Mouse (Mus musculus): ENCODE results near the gene Eno2.

The Eno2 gene

DNA sequence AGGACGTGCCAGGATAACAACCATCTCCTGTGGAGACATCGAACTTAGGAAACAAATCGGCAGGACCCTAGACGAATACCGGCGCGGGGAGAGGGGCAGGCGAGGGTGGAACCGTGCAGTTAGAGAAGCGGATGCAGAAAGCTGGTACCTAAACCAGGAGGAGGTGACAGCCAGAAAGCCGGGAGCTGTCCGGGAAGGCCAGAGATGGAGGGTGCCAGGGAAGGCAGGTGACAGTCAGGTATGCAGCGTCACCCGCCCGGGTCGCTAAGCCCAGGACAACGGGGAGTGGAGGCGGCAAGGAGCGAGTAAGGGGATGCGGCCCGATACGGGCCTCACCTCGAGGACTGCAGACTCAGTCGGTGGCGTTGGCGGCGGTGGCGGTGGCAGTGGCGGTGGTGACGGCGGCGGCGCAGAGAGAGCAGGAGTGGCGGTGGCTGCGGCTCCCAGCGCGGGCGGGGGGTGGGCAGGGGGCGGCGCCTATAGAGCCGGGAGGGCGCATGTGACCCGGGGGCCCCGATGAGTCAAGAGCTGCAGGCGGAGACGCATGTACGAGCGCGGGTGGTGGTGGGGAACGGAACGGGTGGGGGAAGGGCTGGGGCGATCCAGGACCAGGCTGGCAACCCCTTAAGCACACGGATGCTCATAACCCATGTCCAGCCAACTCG is at the start of gene Eno2:
Eno2 (minus strand) TSS at position 573 of the 665 bp plus-strand sequence.
- DNase-seq (ENCODE audit: inconsistent age in 2 of 2, low spot score in 1 of 2) = peak; percentile 73 to 75

DNA sequence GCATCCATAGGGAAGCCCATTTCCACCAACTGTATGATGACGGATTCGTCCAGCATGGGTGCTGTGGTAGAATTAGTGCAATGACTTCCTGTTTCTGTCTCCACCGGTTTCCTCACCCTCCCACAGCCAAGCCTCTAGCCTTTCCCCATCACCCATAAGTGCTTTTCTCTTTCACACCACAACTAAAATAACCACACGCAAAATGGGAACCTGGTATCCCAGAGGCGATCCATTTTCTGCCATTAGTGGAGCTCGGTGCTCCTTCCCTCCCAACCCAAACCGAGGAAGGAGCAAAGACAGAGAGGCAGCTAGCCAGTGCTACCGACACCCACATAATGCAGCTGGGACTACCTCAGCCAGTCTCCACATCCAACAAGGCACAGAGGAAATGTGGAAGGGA is 48.5 kb upstream of the Eno2 start:
- DNase-seq (ENCODE audit: inconsistent age in 2 of 2, low spot score in 1 of 2) = peak; percentile 6 to 30

DNA sequence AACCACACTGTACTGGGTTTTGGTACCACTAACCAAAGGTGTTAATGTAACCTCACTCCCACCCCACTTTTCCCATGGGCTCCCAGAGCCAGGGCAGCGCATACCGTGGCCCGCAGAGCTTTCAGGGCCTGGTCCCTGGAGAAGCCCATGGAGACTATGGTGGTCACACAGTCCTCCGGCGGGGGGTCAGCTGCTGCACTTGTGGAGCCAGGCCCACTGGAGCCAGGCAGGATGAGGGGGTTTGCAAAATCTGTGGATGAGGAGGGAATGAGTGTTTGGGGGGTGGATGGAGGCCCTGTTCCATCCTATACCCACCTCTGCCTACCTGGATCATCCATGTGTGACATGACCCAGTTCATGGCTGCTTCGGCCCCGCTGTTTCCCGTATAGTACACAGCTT is 48.1 kb upstream of the Eno2 start:
- no peak for DNase-seq (ENCODE audit: inconsistent age in 2 of 2, low spot score in 1 of 2)

DNA sequence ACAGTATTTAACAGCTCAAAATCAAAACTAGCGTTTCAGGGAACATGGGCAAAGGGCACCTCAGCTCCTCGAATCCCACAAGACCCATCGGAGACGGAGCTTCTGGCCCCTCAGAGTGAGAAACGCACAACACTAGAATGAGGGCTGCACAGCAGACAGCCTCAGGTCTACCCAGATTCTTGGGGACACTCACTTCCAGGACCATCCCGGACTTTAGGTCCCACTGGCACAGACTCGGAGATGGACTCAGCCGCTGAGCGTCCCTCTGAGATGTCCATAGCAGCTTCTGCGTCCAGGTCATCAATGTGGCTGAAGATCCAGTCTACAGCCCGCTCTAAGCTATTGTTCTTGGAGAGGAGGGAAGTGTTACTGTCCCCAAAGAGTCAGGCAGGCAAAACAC is 47.7 kb upstream of the Eno2 start:
- peak; percentile 4 to 27 for DNase-seq (ENCODE audit: inconsistent age in 2 of 2, low spot score in 1 of 2)

DNA sequence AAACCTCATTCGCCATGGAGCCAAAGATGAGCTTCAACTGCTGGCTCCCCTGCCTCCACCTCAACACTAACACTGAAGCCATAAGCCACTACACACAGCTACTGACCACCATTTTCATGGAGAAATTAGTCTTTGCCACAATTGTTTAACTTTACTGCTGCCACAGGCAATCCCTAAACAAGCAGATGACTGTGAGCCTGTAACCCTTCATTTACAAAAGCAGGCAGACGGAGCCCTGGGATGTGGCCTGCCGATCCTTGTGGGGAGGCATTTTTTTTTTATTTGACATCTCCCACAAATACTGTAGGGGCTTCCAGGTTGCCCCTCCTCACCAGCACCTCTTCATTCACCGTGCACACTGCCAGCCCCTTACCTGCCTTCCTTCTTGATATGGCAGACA is 47.1 kb upstream of the Eno2 start:
- DNase-seq (ENCODE audit: inconsistent age in 2 of 2, low spot score in 1 of 2) = peak; percentile 2 to 22

DNA sequence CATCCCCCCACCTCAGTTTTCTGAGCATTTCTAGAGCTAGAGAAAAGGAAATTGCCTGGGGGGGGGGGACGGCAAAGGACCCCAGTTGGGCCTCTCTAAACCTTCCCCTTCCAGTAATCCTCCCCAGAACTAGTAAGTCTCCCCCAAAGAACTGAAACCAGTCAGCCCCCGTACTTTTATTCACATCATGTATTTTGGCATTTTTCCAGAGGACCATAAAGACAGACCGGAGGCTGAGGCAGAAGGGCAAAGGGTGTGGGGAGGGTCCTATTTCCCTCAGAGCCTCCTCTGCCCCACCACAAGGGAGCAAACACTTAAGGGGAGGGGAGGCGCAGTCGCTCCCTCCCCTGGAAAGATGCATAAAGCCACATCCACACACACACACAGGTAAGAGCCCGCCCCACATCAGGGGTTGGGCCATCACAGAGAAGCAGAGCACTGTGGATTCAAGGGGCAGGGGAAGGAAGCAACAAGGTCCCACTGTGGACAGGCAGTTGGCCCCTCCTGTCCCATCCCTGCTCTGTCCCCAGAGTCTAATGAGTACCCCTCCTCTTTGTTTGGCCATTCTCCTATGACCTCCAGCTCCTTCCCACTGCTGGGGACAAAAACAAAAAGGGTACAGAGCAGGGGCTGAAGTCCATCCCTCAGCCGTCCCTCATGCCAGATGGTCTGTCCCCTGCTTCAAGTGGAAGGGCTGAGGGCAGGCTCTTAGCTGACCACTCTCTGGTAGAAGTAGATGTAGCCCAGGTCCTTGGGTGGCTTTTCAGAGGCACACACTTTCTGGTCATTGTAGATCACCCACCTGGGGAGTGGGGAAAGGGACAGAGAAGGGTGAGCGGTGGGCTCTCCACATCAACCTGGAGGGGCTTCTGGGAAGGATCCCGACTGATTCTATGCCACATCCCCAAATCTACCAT is 45.6 kb upstream of the Eno2 start:
- peak; percentile 14 to 35 for DNase-seq (ENCODE audit: inconsistent age in 2 of 2, low spot score in 1 of 2)

DNA sequence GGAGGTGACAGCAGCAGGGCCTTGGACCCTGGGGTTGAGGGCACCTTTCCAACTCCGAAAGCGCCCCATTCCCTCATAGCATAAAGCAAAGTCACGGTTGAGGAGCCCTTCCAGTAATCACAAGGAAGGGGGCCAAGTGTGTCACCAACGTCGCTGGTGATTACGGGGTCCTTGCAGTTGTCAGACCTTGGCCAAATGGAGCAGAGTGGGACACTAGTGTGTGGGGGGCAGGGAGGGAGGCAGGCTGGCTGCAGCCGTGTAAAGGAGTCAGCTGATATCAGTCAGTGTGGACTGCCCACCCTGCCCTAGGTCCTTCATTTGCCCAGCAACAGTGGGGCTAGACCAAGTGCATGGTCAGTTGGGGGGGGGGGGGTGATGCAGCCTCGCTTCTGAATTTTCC is 45.0 kb upstream of the Eno2 start:
- DNase-seq (ENCODE audit: inconsistent age in 2 of 2, low spot score in 1 of 2) = no peak

DNA sequence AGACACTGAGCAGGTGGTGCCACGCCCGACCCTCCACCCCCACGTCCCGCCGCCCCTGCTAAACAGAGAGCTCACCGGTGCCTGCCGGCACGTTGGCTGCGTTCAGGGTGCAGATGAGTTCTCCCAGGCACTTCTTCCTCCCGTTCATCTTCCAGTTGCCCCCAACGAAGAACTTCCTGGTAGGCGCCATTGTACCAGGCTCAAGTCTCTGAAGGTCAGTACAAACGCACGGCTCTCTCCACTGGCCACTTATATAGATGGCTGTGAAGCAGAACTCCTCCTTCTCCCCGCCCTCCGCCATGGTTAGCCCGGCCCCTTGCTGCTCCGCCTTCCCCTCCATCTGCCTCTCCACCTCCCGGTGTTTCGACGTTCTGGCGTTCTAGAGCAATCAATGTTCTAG is 44.5 kb upstream of the Eno2 start, which contains the start of gene Tpi1:
Tpi1 (minus strand) TSS at position 364 of the 400 bp plus-strand sequence.
- peak; percentile 94 to 98 for DNase-seq (ENCODE audit: inconsistent age in 2 of 2, low spot score in 1 of 2)

DNA sequence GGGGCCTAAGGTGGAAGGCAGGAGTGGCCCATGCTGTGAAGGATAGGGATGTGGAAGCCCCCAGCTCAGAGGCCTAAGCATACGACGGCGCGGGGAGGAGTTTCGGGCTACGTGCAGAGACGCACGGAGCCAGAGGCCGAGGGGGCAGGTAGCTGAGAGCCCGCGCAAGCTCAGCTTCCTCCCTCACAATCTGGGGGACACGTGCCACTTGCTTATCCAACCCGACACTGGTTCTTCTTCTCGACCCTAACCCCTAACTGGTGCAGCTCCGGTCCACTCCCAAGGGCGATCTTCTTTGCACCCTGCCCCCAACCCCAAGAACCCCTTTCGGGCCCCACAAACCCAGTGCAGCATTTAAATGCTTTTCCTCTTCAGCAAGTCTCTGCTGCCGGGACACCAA is 44.0 kb upstream of the Eno2 start:
- DNase-seq (ENCODE audit: inconsistent age in 2 of 2, low spot score in 1 of 2) = peak; percentile 79 to 87

DNA sequence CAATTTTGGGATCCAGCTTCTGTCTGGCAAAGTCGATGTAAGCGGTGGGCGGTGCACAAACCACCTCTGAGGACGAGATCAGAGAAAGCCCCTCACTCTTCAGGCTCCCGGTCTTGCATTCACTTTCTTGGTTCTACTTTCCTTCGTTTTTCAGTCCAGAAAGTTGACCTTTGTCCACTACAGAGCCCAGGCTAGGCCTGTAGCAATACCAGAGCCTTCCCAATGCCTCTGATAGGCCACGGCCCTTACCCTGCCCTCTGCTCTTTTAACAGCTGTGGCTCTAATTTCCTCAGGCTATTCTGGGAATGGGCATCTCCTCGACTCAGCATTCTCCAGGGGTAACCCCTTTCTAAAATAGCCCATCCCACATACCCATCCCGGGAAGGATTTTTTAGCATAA is 43.4 kb upstream of the Eno2 start:
- DNase-seq (ENCODE audit: inconsistent age in 2 of 2, low spot score in 1 of 2) = peak; percentile 29 to 67

DNA sequence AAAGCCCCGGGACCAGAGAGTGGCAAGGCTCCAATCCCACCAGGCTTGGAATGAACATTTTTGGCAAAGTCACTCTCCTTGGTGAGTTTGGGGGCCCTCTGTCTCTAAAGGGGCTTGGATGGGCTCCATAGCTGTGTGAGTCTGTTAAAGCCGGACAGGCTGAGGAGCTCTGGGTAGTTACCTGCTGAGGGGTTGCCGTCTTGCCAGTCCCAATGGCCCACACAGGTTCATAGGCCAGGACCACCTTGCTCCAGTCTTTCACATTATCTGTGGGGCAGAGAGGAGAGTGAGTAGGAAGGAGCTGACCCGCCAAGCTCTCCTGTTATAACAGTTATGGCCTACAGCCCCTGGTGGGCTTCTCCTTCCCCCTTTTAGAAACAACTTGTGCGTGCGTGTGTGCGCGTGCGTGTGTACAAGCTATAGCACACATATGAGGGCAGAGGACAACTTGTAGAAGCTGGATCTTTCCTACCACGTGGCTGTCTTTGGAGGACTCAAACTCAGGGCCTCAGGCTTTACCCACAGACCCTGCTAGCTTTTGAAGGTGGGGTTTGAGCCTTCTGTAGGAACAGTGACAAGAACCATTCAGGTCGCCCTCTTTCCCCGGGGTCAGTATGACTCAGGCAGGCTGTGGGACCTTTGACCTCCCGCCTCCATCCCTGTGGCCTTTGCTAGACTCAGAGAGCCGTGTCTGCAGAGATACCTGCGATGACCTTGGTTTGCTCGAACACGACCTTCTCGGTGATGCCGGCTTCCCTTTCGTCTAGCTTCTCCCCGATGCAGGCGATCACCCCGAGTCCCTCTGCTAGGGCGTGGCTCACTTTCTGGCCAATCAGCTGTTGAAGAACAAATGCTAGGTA is 42.5 kb upstream of the Eno2 start:
- DNase-seq (ENCODE audit: inconsistent age in 2 of 2, low spot score in 1 of 2) = peak; percentile 45 to 68

DNA sequence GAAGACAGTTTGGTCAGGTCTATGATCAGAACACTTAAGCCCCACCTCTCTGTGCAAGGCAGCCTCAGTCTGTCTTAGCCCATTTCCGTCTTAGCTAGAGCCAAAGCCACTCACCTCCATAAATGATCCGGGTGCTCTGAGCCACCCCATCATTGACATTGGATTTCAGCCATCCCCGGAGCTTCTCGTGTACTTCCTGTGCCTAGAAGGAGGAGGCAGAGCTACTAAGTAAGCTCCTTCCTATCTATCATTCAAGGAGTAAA is 41.9 kb upstream of the Eno2 start:
- DNase-seq (ENCODE audit: inconsistent age in 2 of 2, low spot score in 1 of 2) = no peak

DNA sequence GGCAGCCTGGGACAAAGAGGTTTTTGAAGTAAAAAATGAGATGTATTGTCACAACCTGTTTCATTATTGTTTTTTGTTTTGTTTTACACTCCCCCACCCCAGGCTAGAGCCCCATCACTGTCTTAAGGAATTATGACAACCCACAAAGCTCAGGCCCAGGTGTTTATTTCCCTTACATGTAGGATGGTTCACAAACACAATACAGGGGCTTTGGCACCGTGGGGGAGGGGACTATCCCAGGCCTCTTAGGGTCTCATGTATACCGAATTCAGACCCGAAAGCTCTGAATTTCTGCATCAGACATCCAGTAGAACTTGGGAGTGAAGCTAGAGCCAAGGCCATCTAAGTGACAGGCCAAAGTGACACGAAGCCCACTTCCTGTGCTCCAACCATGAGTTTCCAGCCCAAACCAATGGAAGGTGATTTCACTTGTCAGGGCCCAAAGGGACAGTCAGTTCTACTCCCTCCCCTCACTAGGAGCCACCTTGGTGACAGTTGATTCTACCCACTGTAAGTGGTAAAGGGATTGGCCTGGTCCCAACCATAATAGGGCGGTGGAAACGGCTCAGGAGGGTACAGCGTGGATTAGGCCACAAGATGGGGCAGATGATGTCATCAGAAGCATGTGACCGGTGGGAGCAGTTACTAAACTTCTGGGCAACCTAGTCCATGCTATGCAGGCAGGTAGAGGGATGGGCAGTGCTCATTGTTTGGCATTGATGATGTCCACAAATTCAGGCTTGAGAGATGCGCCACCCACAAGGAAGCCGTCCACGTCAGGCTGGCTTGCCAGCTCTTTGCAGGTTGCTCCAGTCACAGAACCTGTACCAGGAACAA is 41.3 kb upstream of the Eno2 start:
- peak; percentile 21 to 57 for DNase-seq (ENCODE audit: inconsistent age in 2 of 2, low spot score in 1 of 2)

DNA sequence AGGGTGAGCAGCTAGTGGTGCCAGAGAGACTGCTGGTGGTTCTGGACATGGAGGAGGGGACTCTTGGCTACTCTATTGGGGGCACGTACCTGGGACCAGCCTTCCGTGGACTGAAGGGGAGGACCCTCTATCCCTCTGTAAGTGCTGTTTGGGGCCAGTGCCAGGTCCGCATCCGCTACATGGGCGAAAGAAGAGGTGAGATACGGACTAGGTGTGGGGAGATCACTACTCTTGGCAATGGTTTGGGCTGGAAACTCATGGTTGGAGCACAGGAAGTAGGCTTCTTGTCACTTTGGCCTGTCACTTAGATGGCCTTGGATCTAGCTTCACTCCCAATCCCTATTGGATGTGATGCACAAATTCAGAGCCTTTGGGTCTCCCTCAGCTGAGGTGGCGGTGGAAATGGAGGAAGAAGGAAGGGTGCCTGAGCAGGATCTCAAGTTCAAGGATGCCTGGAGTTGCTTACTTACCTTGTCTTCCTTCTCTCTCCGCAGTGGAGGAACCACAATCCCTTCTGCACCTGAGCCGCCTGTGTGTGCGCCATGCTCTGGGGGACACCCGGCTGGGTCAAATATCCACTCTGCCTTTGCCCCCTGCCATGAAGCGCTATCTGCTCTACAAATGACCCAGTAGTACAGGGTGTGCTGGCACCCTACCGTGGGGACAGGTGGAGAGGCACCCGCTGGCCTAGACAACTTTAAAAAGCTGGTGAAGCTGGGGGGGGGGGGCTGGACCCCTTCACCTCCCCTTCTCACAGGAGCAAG is 40.5 kb upstream of the Eno2 start:
- DNase-seq (ENCODE audit: inconsistent age in 2 of 2, low spot score in 1 of 2) = peak in 1 of 2 experiments; percentile 30

DNA sequence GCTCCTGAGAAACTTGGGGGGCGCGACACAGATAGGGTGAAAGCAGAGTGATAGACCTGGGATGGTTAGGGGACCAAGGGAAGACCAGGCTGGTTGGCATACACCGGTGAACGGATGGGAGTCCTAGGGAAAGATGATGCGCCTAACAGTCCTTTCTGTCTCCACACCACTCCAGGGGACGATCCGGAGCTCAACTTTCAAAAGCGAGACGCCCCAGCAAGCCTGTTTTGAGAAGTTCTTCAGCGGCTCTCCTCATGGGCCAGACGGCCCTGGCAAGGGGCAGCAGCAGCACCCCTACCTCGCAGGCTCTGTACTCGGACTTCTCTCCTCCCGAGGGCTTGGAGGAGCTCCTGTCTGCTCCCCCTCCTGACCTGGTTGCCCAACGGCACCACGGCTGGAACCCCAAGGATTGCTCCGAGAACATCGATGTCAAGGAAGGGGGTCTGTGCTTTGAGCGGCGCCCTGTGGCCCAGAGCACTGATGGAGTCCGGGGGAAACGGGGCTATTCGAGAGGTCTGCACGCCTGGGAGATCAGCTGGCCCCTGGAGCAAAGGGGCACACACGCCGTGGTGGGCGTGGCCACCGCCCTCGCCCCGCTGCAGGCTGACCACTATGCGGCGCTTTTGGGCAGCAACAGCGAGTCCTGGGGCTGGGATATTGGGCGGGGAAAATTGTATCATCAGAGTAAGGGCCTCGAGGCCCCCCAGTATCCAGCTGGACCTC is 39.7 kb upstream of the Eno2 start:
- DNase-seq (ENCODE audit: inconsistent age in 2 of 2, low spot score in 1 of 2) = peak; percentile 90 to 95

DNA sequence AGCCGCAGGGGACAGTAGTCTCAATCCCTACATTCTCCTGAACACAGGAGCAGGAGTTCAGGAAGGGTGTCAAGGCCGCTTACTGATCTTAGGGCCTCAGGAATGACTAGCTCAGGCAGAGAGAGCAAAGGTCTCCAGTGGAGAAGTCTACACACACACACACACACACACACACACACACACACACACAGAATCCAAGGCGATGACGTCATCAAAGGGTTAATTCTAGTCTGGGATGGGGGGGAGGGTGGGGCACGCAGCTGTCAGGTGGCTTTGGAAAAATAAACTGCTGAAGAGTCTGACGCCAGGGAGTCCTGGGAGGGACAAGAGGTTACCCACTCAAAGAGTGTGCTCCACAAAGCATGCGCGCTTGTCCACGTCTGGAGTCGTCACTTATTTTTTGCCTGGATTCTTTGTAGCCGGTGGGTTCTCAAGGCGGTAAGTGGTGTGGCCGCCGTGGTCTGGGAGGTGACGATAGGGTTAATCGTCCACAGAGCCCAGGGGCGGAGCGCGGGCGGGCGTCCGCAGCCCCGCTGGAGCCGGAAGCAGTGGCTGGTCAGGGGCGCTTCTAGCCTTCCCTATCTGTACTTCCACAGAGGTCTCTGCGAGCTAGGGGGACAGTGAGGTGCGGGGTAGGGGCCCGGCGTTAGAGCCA is 39.0 kb upstream of the Eno2 start, which contains the start of gene Spsb2:
Spsb2 (plus strand) TSS at position 304 of the 655 bp plus-strand sequence.
- peak; percentile 89 to 95 for DNase-seq (ENCODE audit: inconsistent age in 2 of 2, low spot score in 1 of 2)

DNA sequence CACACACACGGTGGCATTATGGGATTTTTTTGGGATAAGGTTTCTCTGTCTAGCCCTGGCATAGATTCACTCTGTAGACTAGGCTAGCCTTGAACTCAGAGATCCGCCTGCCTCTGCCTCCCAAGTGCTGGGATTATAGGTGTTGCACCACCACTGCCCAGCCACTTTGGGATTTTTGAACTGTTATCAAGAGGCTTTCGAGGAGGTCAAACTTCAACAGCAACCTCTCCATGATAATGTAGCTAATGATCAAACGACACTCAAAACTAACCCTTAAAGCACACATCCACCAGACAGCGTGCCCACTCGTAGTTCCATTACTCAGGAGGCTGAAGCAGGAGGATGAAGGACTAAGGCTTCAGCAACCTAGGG is 38.5 kb upstream of the Eno2 start:
- no peak for DNase-seq (ENCODE audit: inconsistent age in 2 of 2, low spot score in 1 of 2)

DNA sequence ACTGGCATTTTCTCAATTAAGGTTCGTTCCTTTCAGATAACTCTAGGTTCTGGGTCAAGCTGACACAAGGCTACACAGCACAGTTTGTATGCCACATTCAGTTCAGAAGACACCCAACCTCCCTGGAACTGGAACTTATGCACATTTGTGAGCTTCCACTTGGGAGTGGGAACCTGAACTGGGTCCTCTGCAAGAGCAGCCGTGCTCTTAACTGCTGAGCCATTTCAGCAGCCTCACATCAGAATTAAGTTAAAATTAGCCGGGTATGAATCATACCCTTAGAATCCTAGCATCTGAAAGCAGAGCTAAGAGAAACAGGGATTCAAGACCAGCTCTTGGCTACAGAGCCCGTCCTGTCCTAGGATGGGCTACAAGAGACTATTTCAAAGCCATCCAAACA is 37.9 kb upstream of the Eno2 start:
- peak in 1 of 2 experiments; percentile 65 for DNase-seq (ENCODE audit: inconsistent age in 2 of 2, low spot score in 1 of 2)

Measured in adrenal gland, adult (tissue).